Mouse (Mus musculus) testis, adult 2 months (tissue): ENCODE measurements around the gene AW549877. TPM values are rescaled to one million over a fixed set of nuclear protein-coding genes. Genes with fewer than 3 reads are reported as not detected.

Source experiments
- H3K27ac ChIP-seq: fragments of 200-500 bp; 2 replicates; pipeline ENCODE4 v1.5.1; 2012; ENCODE audit warnings: low read depth, low read length; ENCODE audit not compliant: control insufficient read depth, insufficient read depth
- H3K27me3 ChIP-seq: fragments of 200-500 bp; 2 replicates; pipeline ENCODE4 v1.6.1; 2012; ENCODE audit warnings: mild to moderate bottlenecking, low read length, moderate library complexity; ENCODE audit not compliant: control insufficient read depth, insufficient read depth
- H3K36me3 ChIP-seq: fragments of 200-500 bp; 2 replicates; pipeline ENCODE4 v1.6.1; 2012; ENCODE audit warnings: mild to moderate bottlenecking, low read length; ENCODE audit not compliant: control insufficient read depth, insufficient read depth
- H3K4me1 ChIP-seq: fragments of 200-500 bp; 2 replicates; pipeline ENCODE4 v1.6.1; 2012; ENCODE audit warnings: low read length; ENCODE audit not compliant: control insufficient read depth, insufficient read depth
- H3K4me3 ChIP-seq: fragments of 200-500 bp; 2 replicates; pipeline ENCODE4 v1.5.1; 2012; ENCODE audit warnings: low read depth, mild to moderate bottlenecking, low read length, moderate library complexity, mixed read lengths; ENCODE audit not compliant: control insufficient read depth
- CTCF ChIP-seq: fragments of 200-500 bp; IDR thresholded peaks from 2 replicates; pipeline ENCODE4 v1.5.1; 2012; ENCODE audit warnings: low read depth, mild to moderate bottlenecking, inconsistent platforms, low read length, moderate library complexity; ENCODE audit not compliant: control insufficient read depth, insufficient read depth, insufficient replicate concordance
- POLR2A ChIP-seq: fragments of 200-500 bp; IDR thresholded peaks from 2 replicates; pipeline ENCODE4 v1.6.1; 2012; ENCODE audit warnings: low read depth, mild to moderate bottlenecking, inconsistent platforms, low read length, moderate library complexity; ENCODE audit not compliant: control insufficient read depth
- polyA plus RNA-seq: library from polyadenylated mRNA; depleted of rRNA; stranded (reverse); fragments of >200 nt; gene quantifications from 2 replicates; pipeline ENCODE4 v1.2.3, GENCODE M21; 2012

AW549877 gene
- polyA plus RNA-seq, 1 experiment, result 7.2 TPM

GRCm38 (mm10) chr15:4026831-4027584 is 31.5 kb upstream of the AW549877 start:
- TF ChIP-seq POLR2A, result no peak
- TF ChIP-seq CTCF, result no peak
- no peak overlapping the region for H3K27ac ChIP-seq
- peak overlapping the region; percentile 69 for H3K4me3 ChIP-seq
- no peaks in the 10 kb centered on the region for H3K36me3 ChIP-seq
- H3K27me3 ChIP-seq, result no peaks in the 10 kb centered on the region
- H3K4me1 ChIP-seq, result peaks cover 9% of the 10 kb centered on the region

DNA sequence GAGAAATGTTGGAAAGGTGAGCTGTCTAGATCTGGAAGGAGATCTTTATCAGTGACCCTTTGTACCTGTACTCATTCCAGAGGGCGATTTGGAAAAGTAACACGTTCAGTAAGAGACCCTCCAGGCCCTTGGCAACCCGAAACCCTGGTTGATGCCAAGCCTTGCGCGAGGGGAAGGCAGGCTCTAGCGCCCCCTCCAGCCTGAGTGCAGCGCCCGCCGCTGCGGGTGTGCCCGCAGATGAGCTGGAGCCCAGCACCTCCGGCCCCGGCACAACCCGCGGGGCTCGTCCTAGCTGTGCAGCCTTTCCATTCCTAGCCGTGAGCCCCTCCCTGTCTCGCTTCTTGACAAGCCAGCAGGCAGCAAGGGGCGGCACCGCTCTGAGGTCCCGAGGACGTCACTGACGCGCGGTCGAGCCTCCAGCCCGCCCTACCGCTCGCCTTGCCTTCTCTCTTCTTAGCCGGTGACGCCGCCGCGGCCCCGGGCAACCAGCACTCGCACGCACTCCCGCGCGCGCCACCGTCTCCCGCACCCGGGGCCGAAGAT is 30.8 kb upstream of the AW549877 start, which contains the start of gene Oxct1:
TSS of gene Oxct1 (plus strand) at position 153 of the 543 bp plus-strand sequence.
- Histone ChIP-seq H3K36me3 (no peaks in the 10 kb centered on the region), H3K27me3 (no peaks in the 10 kb centered on the region), H3K4me1 (peaks cover 9% of the 10 kb centered on the region), H3K27ac (0 out of 2 replicates have a peak within 1 kb of the TSS, but pooled peaks have one; percentile 47), H3K4me3 (peak within 1 kb of the TSS; percentile 69)
- no peak for TF ChIP-seq POLR2A
- peak; percentile 27; the same call in 1 of the 2 replicates for TF ChIP-seq CTCF

- H3K4me1 ChIP-seq, result peaks cover 9% of the 10 kb centered on the region
- no peaks in the 10 kb centered on the region for H3K36me3 ChIP-seq
- no peak overlapping the region for H3K4me3 ChIP-seq
- H3K27ac ChIP-seq, result no peak overlapping the region
- no peak for TF ChIP-seq CTCF
- TF ChIP-seq POLR2A, result no peak
- no peaks in the 10 kb centered on the region for H3K27me3 ChIP-seq
These were observed 30.0 kb upstream of the AW549877 start for GRCm38 (mm10) chr15:4025508-4025904.

- TF ChIP-seq POLR2A (no peak), CTCF (no peak)
- no peak overlapping the region for H3K4me3 ChIP-seq
- H3K27ac ChIP-seq, result no peak overlapping the region
- no peaks in the 10 kb centered on the region for H3K36me3 ChIP-seq
- no peaks in the 10 kb centered on the region for H3K27me3 ChIP-seq
- peaks cover 9% of the 10 kb centered on the region for H3K4me1 ChIP-seq
These were observed 29.4 kb upstream of the AW549877 start for GRCm38 (mm10) chr15:4024726-4025507.

GRCm38 (mm10) chr15:4023747-4024146 is 28.2 kb upstream of the AW549877 start:
- Histone ChIP-seq H3K27ac (no peak overlapping the region), H3K4me1 (peaks cover 9% of the 10 kb centered on the region), H3K4me3 (no peak overlapping the region), H3K27me3 (no peaks in the 10 kb centered on the region), H3K36me3 (no peaks in the 10 kb centered on the region)
- TF ChIP-seq CTCF, result no peak
- no peak for TF ChIP-seq POLR2A

DNA sequence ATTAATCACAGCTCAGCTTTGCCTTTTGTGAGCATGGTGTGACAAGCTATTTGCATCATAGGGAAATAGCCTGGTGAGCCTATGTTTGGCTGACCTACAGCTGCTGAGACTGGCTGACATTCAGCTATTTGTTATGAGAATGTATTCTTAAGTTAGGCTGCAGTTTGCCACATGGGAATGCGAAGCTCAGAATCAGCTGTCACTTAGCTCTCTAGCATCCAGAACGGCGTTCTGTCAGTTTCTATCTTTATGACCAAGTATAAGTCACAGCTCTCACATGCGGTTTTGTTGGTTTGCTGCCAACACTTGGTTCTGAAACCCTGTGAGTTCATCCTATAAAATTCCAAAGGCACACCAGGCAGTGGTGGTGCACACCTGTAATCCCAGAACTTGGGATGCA is 25.2 kb upstream of the AW549877 start:
- Histone ChIP-seq H3K4me3 (no peak overlapping the region), H3K27ac (no peak overlapping the region), H3K36me3 (no peaks in the 10 kb centered on the region), H3K4me1 (peaks cover 2% of the 10 kb centered on the region; the same call in 1 of the 2 replicates), H3K27me3 (no peaks in the 10 kb centered on the region)
- TF ChIP-seq CTCF (no peak), POLR2A (no peak)

GRCm38 (mm10) chr15:4013873-4014272 is 18.3 kb upstream of the AW549877 start:
- TF ChIP-seq CTCF (no peak), POLR2A (no peak)
- Histone ChIP-seq H3K27ac (no peak overlapping the region), H3K4me1 (no peaks in the 10 kb centered on the region), H3K4me3 (no peak overlapping the region), H3K36me3 (no peaks in the 10 kb centered on the region), H3K27me3 (no peaks in the 10 kb centered on the region)
